Mouse (Mus musculus): ENCODE data around the gene Lpp. TPM values are rescaled to one million over a fixed set of nuclear protein-coding genes. Genes with fewer than 3 reads are reported as not detected.

Lpp gene
- polyA plus RNA-seq, 1 experiment from 2014 or later: 13.3 TPM

DNA sequence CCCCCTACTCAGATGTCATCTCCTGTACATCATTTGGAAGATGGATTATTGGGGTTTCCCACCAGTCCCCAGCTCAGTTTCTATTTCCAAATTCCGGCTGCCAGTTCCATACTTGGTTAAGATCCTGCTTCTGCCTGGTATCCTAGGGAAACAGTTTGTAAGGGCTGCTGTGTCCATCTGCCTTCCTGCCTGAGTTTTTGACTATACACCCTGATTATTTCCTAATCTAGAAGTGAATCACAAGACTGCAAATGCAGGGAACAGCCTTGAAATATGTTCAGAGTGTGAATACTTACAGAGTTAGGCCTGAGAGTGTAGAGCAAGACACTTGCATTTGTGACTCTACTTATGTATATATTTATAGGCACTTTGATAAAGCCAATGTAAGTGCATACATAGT, 429.6 kb downstream of the Lpp start:
- no peaks in the 10 kb centered on the region for H3K27me3 ChIP-seq
- WGBS: 79% methylated on average over 1 of the region's 1 CpGs

DNA sequence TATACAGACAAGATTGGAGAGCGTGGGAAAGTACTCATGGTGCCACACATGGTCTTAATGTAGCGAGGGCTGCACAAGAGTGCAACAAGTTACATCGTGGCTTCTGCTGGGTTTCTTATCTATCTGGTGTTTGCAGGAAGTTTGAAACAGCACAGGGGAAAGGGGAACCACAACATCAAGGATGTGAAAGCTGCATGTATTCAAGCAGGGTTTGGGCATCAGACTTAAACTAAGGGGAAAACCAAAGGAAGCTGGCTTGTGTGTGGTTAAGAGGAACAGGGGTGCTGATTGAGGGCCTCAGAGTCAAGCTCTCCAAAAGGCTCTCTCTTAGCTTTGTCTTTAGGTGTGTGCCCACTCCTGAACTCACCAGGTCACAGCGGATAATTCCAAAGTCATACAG, 433.1 kb downstream of the Lpp start:
- Histone ChIP-seq H3K27ac (replicated peaks) (no peak overlapping the region), H3K27me3 (no peaks in the 10 kb centered on the region), H3K4me2 (no peak overlapping the region), H3K9ac (no peak overlapping the region), H3K4me3 (no peak overlapping the region), H3K9me3 (no peaks in the 10 kb centered on the region), H3K4me1 (replicated peaks) (no peaks in the 10 kb centered on the region), H3K36me3 (no peaks in the 10 kb centered on the region)
- 91% methylated on average over 4 of the region's 4 CpGs for WGBS
- ATAC-seq (ENCODE audit: low read depth): no peak

More for the DNA sequence above, 429.6 kb downstream of the Lpp start:
- Histone ChIP-seq H3K9ac (no peak overlapping the region), H3K4me3 (no peak overlapping the region), H3K4me1 (replicated peaks) (no peaks in the 10 kb centered on the region), H3K36me3 (no peaks in the 10 kb centered on the region), H3K27ac (replicated peaks) (no peak overlapping the region), H3K9me3 (no peaks in the 10 kb centered on the region), H3K4me2 (no peak overlapping the region)
- no peak for ATAC-seq (ENCODE audit: low read depth)

DNA sequence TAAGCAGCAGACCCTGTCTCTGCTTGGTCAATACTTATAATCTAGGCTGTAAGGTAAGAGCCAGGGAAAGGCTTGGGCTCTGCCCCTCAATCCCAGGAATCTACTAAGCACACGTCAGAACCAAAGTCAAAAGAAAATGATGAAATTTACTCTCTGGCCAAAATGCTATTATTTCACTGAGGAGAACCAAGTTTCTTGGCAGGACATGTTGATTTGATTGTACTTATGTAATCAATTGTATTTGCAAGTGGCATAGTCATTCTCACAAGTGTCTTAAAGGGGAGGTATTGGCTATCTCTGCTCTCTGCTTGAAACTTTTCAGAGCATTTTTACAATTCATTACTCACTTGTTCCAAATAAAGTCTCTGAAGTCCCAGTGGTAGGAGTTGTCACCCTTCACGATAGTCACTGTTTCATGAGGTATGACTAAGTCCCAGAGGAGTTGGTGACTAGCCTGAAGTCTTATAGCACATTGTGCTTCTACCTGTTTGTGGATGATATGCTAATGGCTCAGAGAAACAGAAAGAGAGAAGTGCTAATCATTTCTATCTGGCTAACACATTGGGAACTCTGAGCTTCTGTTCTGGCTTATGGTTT, 435.0 kb downstream of the Lpp start:
- WGBS: 93% methylated on average over 2 of the region's 2 CpGs
- Histone ChIP-seq H3K27ac (replicated peaks) (no peak overlapping the region), H3K36me3 (no peaks in the 10 kb centered on the region), H3K4me2 (no peak overlapping the region), H3K4me1 (replicated peaks) (no peaks in the 10 kb centered on the region), H3K4me3 (no peak overlapping the region), H3K9me3 (no peaks in the 10 kb centered on the region), H3K27me3 (no peaks in the 10 kb centered on the region), H3K9ac (no peak overlapping the region)
- ATAC-seq (ENCODE audit: low read depth): no peak

DNA sequence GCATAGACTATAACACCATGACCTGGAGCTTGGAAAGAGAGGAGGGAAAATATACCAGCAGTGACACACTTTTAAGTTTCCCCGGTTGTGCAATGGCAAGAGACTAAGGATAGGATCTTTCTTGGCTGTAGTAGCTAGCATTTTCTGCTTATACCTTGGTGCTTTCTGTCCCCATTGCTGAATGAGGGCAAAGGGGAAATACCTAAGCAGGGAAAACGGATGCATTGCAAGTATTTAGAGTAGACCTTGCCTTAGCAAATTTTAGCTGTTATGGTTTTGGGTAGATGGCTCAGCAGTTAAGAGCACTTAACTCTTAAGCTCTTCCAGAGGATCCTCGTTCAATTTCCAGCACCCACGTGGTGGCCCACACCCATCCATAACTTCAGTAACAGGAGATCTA, 436.6 kb downstream of the Lpp start:
- Histone ChIP-seq H3K9ac (no peak overlapping the region), H3K4me2 (no peak overlapping the region), H3K36me3 (no peaks in the 10 kb centered on the region), H3K27me3 (no peaks in the 10 kb centered on the region), H3K4me1 (replicated peaks) (no peaks in the 10 kb centered on the region), H3K9me3 (no peaks in the 10 kb centered on the region), H3K4me3 (no peak overlapping the region), H3K27ac (replicated peaks) (no peak overlapping the region)
- 84% methylated on average over 4 of the region's 4 CpGs for WGBS
- ATAC-seq (ENCODE audit: low read depth): no peak

DNA sequence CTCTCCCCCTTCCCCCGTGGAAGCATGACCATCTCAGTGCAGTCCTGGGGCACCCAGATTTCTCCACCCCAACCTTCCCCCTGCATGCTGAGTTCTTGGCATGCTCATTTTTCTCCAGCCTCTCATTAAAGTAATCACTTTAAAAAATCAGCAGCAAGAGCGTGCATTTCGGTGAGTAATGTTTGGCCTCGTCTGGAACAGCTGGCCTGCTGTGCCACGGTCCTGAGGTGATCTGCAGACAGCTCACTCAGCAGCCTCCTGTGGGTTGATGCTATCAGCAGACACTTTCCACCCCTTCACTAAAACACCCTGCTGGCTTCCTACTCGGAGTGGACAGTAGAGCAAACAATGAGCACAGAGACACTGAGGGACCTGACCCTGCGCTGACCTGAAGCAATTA, 437.6 kb downstream of the Lpp start:
- H3K9ac ChIP-seq: no peak overlapping the region
- H3K27me3 ChIP-seq: no peaks in the 10 kb centered on the region
- H3K4me2 ChIP-seq: no peak overlapping the region
- 57% methylated on average over 7 of the region's 7 CpGs for WGBS
- no peak for ATAC-seq (ENCODE audit: low read depth)
- H3K9me3 ChIP-seq: no peaks in the 10 kb centered on the region
- no peaks in the 10 kb centered on the region for H3K4me1 ChIP-seq (replicated peaks)
- no peak overlapping the region for H3K27ac ChIP-seq (replicated peaks)
- no peaks in the 10 kb centered on the region for H3K36me3 ChIP-seq
- H3K4me3 ChIP-seq: no peak overlapping the region

DNA sequence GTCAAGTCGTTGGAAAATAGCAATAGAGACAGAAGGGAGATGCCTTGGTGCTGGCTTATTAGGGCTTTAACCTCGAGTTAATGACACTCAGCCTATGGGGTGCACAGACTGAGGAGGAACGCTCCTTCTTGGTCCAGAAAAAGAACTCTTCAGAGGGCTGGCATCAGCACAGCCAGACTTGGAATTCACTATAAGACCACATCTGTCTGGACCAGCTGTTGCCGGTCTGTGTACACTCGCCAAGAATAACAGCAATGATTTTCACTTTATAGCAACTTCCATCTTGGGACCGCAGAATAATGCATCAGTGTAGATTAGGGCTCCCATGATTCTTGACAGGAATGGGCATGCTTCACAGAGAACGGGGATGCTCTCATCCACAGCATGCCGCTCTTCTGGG, 439.9 kb downstream of the Lpp start:
- H3K9me3 ChIP-seq: no peaks in the 10 kb centered on the region
- H3K4me2 ChIP-seq: no peak overlapping the region
- no peak for ATAC-seq (ENCODE audit: low read depth)
- no peaks in the 10 kb centered on the region for H3K27me3 ChIP-seq
- WGBS: 70% methylated on average over 8 of the region's 8 CpGs
- H3K36me3 ChIP-seq: no peaks in the 10 kb centered on the region
- no peak overlapping the region for H3K9ac ChIP-seq
- no peak overlapping the region for H3K4me3 ChIP-seq
- H3K27ac ChIP-seq (replicated peaks): no peak overlapping the region
- H3K4me1 ChIP-seq (replicated peaks): no peaks in the 10 kb centered on the region

DNA sequence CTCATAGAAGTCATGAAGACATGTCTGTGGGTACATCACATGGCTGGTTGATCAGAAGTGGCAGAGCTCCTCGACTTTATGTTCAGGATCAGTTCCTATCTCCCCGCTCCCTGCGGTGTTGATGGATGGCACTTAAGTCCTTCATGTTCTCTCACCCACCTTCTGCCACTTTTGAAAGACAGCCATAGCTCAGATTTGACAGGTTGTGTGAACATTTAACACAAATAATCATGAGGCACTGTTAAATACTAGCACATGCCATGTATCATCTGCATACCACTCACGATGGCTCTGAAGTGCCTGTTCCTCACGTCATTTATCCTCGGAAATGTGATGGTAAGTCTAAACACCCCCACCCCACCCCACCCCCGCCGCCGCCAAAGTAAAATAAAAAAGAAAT, 441.2 kb downstream of the Lpp start:
- no peaks in the 10 kb centered on the region for H3K9me3 ChIP-seq
- no peak overlapping the region for H3K9ac ChIP-seq
- no peak overlapping the region for H3K27ac ChIP-seq (replicated peaks)
- no peaks in the 10 kb centered on the region for H3K4me1 ChIP-seq (replicated peaks)
- H3K27me3 ChIP-seq: no peaks in the 10 kb centered on the region
- no peak overlapping the region for H3K4me2 ChIP-seq
- no peak overlapping the region for H3K4me3 ChIP-seq
- no peaks in the 10 kb centered on the region for H3K36me3 ChIP-seq
- WGBS: 86% methylated on average over 9 of the region's 9 CpGs
- ATAC-seq (ENCODE audit: low read depth): no peak

DNA sequence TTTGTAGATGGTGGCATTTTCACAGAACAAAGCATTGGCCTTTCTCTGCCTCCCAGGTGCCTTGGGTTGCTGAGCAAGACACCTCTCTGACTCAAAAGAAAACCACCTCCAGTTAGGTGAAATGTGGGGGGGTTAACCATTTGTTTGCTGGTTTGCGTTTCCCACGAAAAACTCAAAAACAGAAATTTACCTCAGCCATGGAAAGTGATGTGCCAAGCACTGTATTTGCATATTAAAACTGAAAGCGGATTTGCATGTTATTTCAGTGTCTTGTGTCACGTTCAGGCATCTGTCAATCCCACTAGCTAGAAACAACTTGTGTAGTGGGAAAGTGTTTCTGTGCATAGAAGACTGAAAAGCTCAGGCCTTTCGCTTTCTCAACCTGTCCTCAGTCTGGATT, 443.2 kb downstream of the Lpp start:
- Histone ChIP-seq H3K36me3 (no peaks in the 10 kb centered on the region), H3K9ac (no peak overlapping the region), H3K4me1 (replicated peaks) (no peaks in the 10 kb centered on the region), H3K27ac (replicated peaks) (no peak overlapping the region), H3K4me2 (no peak overlapping the region), H3K9me3 (no peaks in the 10 kb centered on the region), H3K27me3 (no peaks in the 10 kb centered on the region), H3K4me3 (no peak overlapping the region)
- 91% methylated on average over 5 of the region's 5 CpGs for WGBS
- ATAC-seq (ENCODE audit: low read depth): no peak

DNA sequence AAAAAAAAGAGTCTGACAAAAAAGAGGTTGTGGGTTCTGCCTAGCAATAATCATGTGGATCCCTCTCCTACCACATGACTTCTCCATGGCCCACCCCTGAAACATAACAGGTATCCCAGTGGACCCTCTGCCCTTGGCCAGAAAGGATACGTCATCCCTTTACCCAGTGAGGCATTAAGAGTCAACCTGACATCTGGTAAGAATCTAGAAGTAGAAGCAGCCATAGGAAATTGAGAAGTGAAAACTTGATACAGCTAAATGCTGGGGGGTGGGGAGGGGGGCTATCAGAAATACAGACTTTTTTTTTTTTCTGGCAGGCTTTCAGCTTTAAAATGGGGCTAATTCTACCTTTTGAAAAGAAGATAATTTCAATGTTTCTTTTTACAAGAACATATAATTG, 445.7 kb downstream of the Lpp start:
- Histone ChIP-seq H3K27ac (replicated peaks) (no peak overlapping the region), H3K4me3 (no peak overlapping the region), H3K9me3 (no peaks in the 10 kb centered on the region), H3K27me3 (no peaks in the 10 kb centered on the region), H3K9ac (no peak overlapping the region), H3K4me2 (no peak overlapping the region), H3K4me1 (replicated peaks) (no peaks in the 10 kb centered on the region), H3K36me3 (no peaks in the 10 kb centered on the region)
- 92% methylated on average over 1 of the region's 1 CpGs for WGBS
- ATAC-seq (ENCODE audit: low read depth): no peak

DNA sequence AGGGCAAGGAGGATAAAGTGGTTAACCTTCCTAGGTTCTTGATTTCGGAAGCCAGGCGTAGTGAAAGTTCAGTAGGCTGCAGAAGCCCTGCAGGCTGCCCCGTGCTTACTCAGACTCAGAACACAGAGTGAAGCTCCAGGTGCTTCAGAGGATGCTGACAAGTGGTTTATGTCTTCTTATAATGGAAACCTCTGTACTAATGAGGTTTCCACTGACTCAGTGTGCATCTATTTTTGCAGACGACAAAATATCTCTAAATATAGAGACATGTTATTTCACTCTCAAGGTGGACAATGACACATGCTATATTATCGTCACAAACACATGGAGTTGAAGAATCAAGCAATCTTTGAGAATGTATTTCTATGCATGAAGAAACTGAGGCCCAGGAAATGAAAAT, 446.8 kb downstream of the Lpp start:
- no peak overlapping the region for H3K4me3 ChIP-seq
- no peak for ATAC-seq (ENCODE audit: low read depth)
- H3K27me3 ChIP-seq: no peaks in the 10 kb centered on the region
- no peak overlapping the region for H3K9ac ChIP-seq
- H3K36me3 ChIP-seq: no peaks in the 10 kb centered on the region
- no peak overlapping the region for H3K27ac ChIP-seq (replicated peaks)
- 93% methylated on average over 5 of the region's 5 CpGs for WGBS
- H3K9me3 ChIP-seq: no peaks in the 10 kb centered on the region
- no peak overlapping the region for H3K4me2 ChIP-seq
- no peaks in the 10 kb centered on the region for H3K4me1 ChIP-seq (replicated peaks)

DNA sequence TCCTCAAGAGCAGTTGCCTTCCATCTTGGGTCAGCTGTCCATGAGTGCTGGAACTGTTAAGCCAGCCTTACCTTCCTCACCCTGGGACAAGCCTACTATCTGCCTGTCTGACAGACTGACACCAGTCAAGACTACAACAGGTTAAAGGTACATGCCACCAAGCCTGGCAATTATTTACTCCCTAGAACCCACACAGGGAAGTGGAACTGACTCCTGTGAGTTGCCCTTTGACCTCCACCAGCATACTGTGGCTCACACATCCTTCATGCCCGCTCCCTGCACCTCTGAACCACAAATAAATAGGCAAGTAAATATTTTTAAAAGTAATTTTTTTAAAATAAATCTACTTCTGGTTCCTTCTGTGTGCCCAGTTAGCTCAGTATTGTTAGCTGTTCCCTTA, 452.8 kb downstream of the Lpp start:
- no peaks in the 10 kb centered on the region for H3K9me3 ChIP-seq
- no peak overlapping the region for H3K4me2 ChIP-seq
- H3K27ac ChIP-seq (replicated peaks): no peak overlapping the region
- 84% methylated on average over 1 of the region's 1 CpGs for WGBS
- no peak for ATAC-seq (ENCODE audit: low read depth)
- no peaks in the 10 kb centered on the region for H3K4me1 ChIP-seq (replicated peaks)
- no peak overlapping the region for H3K9ac ChIP-seq
- H3K36me3 ChIP-seq: no peaks in the 10 kb centered on the region
- no peaks in the 10 kb centered on the region for H3K27me3 ChIP-seq
- no peak overlapping the region for H3K4me3 ChIP-seq

DNA sequence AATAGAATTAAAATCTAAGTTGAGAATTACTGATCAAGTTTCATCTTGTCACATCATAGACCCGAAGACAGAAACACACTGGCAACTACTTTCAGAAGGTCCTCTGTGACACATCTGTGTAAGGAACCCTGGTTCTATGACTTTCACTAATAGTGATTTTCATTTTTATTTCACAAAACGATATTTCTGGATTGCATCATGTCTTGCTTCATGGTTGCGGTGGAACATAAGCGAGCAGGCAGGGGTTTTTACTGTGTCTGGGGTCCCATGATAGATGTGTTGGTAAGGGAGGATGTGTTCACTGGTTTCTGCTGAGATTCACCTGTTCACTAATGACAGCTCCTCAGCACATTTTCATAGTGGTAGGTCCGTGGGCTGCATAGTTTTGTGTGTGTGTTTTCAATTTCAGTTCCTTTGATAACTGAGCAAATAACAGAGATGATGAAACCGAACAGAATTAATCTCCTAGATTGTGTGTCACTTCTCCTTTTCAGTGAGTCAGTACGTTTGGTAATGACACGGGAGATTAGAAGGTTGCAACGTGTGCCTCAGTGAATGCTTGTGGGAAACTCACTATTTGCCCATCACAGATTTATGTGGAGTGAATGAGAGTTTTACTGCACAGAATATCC, 466.3 kb downstream of the Lpp start:
- H3K4me2 ChIP-seq: no peak overlapping the region
- H3K4me1 ChIP-seq (replicated peaks): no peaks in the 10 kb centered on the region
- H3K27ac ChIP-seq (replicated peaks): no peak overlapping the region
- no peak overlapping the region for H3K9ac ChIP-seq
- no peak for ATAC-seq (ENCODE audit: low read depth)
- H3K27me3 ChIP-seq: no peaks in the 10 kb centered on the region
- 91% methylated on average over 9 of the region's 9 CpGs for WGBS
- H3K4me3 ChIP-seq: no peak overlapping the region
- no peaks in the 10 kb centered on the region for H3K36me3 ChIP-seq
- H3K9me3 ChIP-seq: no peaks in the 10 kb centered on the region

DNA sequence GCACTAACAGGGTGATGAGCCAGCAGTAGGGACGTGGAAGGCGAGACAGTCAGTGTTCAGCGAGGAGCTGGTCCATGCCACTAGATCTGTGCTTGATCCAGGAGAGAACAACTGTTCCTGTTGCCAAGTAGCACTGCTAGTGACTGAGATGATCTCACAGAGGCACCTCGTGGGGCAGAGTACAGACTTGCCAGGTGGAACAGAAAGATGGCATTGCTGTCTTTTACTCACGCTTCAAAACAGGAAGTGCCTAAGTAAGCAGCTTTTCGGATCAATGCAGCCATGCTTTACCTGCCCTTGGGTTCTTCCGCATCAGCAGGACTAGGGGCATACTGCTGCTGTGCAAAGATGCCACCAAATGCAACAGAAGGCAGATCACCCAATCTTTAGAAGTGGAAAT, 467.1 kb downstream of the Lpp start:
- no peaks in the 10 kb centered on the region for H3K9me3 ChIP-seq
- no peak overlapping the region for H3K4me3 ChIP-seq
- no peaks in the 10 kb centered on the region for H3K36me3 ChIP-seq
- no peaks in the 10 kb centered on the region for H3K4me1 ChIP-seq (replicated peaks)
- H3K27me3 ChIP-seq: no peaks in the 10 kb centered on the region
- ATAC-seq (ENCODE audit: low read depth): no peak
- no peak overlapping the region for H3K4me2 ChIP-seq
- H3K27ac ChIP-seq (replicated peaks): no peak overlapping the region
- 90% methylated on average over 7 of the region's 7 CpGs for WGBS
- H3K9ac ChIP-seq: no peak overlapping the region

Measured in neural tube, embryonic 13.5 days (tissue).